Mouse (Mus musculus) gastrocnemius, adult 18-20 months (tissue): ENCODE measurements around the gene Gnaq. TPM values are rescaled to one million over a fixed set of nuclear protein-coding genes. Genes with fewer than 3 reads are reported as not detected.

Experiments used
- DNase-seq: peaks from one replicate; pipeline ENCODE4 v3.0.0; 2021; ENCODE audit warnings: low spot score
- total RNA-seq, 2 experiments: library from RNA; stranded (reverse); gene quantifications; 2 replicates each; pipeline ENCODE4 v1.2.3; 2021

Gene Gnaq
- total RNA-seq, 2 experiments from 2014 or later = 11.9 to 14.9 TPM

DNA sequence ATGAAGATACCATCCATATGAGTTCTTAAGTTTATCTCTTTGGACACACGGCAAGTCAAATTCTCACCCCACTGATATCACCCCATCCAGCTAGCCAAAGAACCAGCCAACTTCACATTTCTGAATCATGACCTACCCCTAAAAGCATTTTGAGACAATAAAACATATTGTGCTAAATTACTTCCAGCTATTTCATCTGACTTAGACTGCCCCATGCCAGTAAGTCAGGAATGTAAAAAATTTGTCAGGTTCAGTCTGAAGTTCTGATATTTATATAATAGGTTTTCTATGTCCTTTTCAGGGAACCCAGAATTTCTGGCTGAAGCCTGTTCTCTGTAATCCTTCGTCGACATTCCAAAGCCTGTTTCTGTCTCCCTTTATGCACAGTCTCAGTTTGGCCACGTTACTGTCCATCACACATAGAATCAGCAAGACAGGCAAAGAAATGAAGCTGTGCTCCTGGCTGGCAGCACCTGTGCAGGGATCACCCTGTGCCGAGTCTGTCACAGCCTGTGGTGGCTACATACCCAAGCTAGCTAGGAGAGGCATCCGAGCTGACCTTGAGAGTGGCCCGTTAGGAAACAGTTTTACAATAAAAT lies 233.9 kb downstream of the Gnaq start:
- no peak for DNase-seq

DNA sequence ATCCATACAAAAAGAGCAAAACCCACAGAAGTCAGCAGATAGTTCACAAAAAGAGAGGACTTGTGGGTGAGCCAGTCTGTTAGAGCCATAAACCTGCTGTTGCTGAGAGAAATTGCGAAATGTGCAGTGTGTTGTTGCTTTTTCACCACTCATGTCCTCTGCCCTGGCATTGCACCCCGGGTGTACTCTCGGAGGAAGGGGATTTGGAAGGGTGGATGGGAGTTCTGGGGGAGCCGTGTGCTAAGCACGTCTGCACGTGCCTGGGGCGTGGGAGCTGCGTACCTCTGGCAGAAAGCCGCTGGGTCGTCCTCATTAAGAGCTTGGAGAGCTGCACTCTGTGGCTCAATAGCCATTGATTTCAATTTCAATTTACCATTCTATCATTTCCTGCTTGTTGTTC lies 234.6 kb downstream of the Gnaq start:
- DNase-seq = peak; percentile 27

DNA sequence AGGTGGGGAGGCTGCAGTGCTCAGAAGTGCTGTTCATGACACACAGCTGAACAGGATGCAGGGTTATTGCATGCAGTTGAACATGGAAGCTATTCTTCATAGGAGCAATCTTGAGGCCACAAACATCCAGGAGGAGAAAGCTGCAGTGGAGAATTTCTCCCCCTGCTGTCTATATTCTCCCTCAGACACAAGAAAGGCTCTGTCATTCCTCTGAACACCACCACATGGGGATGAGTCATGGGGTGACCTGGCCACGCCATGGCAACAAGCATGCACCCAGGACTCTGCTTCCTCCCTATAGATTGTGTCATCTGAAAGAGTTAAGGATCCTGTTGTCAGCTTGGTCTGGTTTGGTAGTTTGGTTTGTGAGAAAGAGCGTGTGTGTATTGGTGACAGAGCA lies 239.0 kb downstream of the Gnaq start:
- DNase-seq = no peak

DNA sequence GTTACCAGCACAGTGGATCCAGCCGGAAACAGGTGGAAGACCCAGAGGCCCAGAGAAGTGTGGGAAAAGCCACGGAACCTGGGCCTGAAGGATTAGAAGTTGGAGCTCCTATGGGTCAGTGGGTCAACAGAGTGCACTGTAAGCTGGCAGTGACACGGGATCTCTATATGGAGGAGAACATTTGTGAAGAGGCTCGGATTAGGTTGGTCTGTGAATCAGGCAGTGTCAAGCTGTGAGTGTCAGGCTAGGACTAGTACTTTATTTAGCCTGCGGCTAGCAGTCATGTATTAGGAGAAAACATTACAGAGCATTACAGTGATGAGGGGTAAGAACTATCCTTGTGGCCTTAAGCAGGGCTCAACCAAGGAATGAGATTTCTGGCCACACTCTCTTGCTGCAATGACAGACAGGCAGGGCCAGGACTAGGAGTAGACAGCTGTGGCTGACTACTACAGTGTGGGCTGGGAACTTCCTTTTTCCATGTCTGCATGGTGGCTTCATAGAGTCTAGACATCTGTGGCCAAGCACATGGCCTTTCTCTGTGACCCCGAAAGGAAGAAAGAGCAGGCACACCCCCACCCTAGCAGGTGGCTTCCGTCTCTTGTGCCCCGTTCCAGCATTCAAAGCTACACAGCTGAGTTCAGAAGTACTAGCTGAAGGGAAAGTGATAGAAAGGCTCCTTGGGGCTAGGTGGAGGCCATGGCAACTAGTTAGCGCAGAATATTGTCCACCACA lies 240.3 kb downstream of the Gnaq start:
- DNase-seq = no peak

DNA sequence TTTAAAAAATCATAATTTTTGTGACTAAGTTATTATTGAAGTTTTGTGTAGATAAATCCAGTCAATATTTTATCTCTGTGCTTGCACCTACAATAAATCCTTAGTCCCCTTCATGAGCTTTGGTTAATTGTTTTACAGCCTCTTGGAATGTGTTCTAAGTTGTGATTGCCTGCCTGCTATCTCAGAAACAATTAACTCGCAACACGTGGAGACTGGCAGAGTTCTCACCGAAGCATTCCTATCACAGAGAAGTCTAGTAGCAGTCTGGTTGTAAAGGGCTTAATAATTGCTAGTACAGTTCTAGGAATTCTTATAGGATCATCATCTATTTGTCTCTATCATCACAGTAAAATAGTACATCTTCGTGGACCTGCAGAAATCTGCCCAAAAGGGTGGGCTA lies 243.2 kb downstream of the Gnaq start:
- no peak for DNase-seq

DNA sequence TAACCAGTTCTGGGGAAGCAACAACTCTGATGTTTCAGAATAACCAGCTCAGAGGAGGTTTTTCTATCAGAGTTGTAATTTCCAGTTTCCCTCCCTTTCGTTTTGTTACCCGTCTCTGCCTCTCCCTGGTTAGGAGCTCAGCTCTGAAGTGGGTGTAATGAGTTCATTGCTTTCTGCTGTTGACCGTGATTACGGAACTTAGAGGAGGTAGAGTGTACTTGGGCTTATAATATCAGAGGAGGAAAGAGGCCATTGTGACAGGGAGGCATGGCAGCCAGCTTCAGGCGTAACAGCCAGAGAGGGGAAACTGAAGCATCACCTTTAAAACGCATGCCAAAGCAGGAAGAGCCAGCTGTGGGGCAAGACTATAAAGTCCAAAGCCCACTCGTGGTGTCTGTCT lies 245.9 kb downstream of the Gnaq start:
- no peak for DNase-seq

DNA sequence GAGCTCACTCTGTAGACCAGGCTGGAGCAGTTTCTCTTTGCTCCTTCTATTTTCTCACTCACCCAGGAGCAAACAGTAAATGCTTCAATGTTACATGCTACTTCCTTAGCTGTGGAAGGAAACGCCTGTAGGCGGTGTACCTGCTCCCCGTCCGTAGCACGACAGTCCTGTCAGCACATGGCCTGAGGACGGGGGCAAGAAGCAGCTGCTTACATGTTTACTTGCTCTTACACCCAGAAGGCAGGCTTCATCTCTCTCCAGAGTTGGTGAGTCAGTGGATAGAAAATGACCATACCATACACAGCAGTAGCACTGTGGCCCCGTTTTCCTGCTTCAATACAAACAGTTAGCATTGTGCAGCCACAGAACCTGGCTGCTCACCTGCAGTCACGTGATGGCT lies 247.1 kb downstream of the Gnaq start:
- no peak for DNase-seq

DNA sequence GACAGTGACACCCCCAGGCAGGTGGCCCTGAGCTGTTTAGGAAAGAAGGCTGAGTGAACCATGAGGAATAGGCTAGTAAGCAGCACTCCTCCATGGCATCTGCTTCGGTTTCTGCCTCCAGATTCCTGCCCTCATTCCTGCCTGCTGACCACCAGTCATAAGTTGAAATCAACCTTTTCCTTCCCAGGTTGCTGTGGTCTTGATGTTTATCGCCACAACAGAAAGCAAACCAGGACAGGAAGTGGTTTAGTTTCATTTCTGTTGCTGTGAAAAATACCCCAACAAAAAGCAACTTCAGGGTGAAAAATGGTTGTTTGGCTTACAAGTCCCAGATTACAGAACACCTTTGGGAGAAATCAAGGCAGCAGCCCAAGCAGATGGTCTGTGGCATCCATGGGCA lies 249.8 kb downstream of the Gnaq start:
- no peak for DNase-seq

DNA sequence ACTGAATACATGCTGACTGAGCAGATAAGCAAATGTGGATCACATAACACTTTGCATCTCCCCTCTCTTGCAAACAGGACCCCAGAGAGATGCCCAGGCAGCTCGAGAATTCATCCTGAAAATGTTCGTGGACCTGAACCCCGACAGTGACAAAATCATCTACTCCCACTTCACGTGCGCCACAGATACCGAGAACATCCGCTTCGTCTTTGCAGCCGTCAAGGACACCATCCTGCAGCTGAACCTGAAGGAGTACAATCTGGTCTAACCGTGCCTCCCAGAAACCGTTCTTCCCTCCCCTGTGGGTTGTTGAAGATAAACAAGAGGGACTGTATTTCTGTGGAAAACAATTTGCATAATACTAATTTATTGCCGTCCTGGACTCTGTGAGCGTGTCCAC lies 250.5 kb downstream of the Gnaq start:
- no peak for DNase-seq

DNA sequence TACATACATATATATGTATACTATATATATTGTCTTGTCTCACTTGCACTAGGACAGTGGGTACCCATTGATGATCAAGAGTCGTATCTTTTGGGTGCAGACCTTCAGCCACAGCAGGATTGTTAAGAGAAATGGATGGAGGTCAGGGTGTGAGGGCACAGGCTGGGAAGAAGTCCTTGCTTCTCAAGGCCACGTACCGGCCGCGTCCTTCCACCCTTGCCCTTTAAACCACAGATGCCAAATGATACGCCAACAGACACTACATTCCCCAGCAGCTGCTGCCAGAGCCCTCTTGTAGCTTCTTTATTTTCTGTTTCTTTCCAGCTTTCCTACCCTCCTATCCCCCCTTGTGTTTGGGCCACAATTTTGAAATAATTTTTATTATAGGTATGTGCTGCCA lies 251.5 kb downstream of the Gnaq start:
- DNase-seq = no peak

DNA sequence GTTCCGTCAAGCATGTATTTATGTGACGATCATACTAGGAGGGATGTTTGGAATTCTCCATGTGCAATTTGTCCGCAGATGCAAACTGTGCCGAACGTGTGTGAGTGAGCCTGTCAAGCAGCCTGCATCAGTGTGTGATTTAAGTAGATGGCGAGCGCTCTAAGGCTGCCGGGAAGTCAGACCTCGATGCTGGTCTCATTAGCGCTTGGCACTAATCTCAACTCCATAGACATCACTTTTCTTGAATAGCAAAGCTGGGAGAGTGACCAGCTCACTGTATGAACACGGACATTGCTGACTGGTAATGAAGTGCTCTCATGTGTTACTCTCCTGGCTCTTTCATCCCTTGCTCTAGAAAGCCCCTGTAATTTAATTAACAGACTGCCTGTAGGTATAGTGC lies 252.3 kb downstream of the Gnaq start:
- DNase-seq = no peak

DNA sequence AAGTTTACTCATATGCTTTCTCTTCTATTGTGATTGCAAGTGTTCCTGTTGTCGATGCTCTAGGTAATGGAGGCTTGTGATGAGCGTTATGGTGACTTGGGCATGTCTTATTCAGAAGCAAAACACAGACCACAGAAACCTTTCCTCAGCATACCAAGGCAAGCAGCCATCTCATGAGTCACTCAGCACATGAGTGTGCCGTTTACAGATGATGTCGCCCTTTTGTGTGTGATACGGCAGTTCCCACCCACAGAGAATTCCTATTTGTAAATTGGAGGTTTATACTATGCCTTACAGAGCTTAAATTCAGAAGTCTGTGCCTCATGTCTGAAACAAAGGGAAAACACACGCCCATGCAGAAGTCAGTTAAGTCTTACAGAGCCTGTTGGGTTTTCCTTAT lies 253.9 kb downstream of the Gnaq start:
- DNase-seq = peak; percentile 16

DNA sequence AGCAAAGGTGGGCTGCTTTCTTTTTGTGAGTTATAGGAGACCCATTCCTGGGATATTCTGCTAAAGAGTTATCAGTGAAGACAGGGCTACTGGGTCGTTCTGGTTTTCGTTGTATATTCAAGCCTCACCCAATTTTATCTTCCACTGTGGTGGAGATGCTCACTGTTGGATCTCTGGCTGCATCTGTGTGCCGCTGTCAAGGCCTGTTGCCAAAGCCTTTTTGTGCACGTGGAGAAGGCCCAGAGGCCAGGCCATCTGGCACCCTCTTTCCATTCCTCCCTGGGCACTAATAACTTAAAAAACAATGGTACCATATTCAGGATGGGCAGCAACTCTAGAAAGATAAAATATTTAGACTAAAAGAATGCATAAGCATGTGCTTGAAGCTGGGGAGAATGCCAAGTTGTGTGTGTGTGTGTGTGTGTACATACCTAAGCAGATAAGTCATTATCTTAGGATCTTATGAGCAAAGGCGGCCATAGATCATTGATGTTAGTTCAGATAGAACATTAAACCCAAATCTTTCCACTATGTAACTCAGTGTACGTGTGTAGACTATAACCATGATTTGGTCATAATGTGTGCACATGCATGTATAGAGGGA lies 257.7 kb downstream of the Gnaq start:
- DNase-seq = no peak

DNA sequence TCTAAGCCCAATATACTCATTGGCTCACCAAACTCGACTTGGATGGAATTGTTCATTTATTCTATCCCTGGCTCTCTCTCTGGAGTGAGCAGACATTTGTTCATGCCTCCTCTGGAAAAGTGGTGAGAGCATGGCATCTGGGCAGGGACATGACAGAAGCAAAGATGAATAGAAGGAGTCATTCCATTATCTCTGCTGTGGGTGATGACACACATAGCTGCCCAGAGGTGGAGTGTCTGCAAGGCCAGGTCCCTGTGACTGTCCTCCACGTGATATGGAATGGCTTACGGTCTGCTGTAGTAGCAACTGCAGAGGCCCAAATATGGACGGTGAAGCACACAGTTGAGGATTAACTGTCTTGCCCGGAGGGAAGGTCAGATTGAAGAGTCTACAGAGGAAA lies 261.8 kb downstream of the Gnaq start:
- no peak for DNase-seq

DNA sequence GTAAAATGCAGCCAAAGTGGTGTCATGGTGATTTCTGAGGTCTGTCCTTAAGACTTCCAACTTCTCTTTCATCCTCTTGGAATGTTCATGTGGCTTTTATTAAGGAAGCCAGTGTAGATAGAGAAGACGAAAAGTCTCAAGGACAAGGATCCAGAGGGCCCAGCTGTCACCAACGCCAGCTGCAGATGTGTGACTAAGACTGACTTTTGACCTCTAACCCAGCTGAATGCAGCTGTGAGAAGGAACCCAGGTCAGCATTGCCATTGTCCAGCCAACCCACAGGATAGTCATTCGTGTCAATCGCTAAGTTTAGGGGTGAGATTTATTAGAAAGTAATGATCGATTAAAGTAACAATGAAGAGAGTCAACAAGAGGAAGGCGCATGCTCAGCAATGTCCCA lies 270.5 kb downstream of the Gnaq start:
- DNase-seq = no peak

DNA sequence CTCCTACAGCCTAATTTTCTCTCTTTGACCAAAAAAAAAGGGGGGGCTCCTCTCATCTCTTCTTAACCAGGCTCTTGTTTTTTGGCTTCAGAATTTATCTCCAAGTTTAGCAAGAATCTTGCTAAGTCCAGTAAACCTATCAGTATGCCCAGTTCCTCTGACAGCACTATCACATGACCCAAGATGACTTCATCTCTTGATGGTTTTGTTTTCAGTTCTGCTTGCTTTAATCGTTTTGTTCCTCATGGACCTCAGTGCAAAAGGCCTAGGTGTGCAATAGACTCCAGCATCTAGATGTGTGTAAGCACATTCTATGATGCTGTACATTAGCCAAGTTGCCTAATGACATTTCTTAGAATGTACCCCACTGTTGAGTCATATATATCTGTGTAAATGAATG lies 275.1 kb downstream of the Gnaq start:
- no peak for DNase-seq

DNA sequence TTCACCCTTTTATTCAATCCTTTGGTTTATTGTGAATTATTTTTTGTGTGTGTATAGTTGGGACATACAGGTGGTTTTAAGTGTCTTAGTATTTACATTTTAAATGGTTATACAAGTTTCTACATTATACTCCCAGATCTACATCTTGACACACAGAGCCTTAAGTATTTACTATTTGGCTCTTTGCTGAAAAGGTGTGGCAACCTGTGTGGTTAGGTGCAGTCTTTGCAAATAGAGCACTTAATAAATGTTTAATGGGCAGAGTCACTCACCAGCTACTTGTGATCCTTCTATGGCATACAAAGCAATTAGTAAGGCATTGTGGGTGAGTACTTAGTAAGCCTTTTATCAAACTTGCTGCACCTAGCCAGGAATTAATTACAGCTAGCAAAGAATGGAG lies 278.7 kb downstream of the Gnaq start:
- no peak for DNase-seq

DNA sequence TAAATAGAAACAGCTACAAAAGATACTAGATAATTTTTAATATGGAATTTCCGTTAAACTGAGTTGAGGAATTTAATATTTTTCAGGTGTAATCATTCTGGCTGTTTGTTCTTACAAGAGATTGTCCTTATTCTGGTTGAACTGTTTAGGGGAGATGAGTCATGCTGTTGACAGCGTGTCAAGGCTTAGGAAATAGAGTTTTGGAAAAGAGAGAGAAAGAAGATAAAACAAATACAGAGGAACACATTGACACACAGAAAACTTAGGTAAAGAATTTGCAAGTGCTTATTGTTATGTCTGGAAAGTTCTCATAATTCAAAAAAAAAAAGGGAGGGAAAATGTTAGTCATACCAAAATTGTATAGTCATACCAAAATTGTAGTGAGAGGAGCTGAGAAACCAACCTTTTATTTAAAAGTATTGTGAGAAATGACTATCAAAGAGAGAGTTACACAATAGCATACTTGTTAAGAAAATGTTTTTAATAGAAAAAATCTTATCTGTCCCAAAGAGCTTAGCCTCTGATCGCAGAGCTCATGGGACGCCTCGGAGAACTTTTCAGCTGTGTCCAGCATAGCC lies 285.5 kb downstream of the Gnaq start:
- no peak for DNase-seq

DNA sequence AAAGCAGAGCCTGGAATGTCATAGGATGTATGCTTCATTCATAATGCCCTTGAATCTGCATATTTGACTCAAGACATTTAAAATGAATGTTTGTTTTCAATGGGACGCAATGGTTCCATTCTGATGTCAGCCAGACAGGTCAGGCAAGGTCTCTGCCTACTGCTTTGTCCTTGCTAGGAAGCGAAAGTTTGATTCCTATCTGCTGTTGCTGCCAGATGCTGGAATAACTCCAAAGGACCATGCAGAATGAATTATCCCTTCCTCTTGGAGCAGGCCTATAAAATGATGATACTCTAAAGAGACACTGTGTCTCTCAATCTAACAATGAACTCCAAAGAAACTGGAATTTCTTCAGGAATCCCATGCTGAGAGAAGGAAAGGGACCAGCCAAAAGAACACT lies 293.0 kb downstream of the Gnaq start:
- no peak for DNase-seq

DNA sequence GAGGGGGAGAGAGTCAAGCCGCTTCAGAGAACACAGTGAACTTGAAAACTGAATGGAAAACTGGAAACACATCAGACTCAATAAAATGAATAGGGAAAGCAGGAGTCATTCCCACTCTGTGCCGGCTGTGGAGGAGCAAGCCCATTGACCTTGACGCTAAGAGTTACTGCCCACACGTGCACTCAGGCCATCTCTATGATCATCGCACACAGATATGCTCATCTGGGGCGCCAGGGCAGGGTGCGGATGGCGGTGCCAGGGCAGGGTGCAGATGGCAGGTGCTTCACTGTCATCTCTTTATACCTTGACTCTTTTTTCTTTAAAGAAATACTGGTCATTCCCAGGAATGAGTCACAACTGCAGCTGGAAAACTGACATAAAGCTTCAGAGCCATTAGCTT lies 298.7 kb downstream of the Gnaq start:
- no peak for DNase-seq

DNA sequence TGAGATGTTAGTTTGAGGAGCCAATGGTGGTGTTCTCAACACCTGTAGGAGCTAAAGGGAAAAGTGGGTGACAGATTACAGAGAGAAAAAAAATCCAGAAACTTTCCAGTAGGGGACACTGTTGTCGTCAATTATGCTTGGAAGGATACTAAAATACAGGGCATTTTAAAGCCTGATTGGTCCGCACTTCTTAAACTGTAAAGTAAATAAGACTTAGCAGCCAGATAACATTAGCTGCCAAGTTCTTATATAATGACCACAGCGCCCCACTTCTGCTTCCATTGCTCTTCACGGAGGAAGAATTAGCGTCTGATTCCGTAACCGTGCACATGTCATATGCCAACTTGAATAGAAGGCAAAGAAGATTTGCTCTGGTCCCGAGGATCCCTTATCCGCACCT lies 302.2 kb downstream of the Gnaq start:
- peak; percentile 35 for DNase-seq

DNA sequence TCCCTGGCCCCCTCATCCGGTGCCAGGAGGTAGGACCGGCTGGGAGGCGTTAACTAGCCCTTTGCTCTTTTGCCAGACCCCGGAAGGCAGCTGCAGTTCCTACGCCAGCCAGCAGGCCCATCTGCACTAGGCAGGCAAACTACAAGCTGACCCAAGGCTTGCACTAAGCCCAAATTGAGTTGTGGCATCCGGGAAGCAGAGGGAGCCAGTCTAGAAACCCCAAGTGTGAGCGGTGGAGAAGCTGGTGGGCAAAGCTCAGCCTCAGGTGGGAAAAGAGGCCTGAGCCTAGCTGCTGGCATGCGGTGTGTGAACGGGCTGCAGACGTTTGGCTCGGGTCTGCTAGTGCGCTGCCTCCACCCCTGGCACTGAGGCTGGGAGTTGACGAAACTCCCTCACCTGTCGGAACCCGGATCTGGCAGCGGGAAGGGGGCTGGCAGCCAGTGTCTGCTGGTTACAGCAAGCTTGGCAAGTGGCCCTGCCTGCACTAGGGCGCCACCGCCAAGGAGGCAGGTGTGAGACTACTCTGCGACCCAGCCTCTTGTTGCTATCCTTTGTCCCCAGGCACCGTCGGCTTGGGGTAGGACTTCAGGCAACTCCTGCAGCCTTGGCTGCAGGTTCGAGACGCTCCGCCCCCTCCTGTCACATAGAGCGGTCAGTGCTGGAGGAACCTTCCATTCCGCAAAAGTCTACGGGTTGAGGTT lies 303.1 kb downstream of the Gnaq start, which contains the start of gene Gna14:
Gna14 (plus strand) TSS at position 232 of the 701 bp plus-strand sequence.
- peak; percentile 80 for DNase-seq
